Mouse (Mus musculus): ENCODE measurements around the gene Slc12a3. TPM values are rescaled to one million over a fixed set of nuclear protein-coding genes. Genes with fewer than 3 reads are reported as not detected.

Slc12a3 gene
- polyA plus RNA-seq, 1 experiment from 2014 or later: 0.16 TPM

GRCm38 (mm10) chr8:94363288-94363688 is 34.3 kb downstream of the Slc12a3 start:
- Histone ChIP-seq H3K27me3 (replicated peaks; ENCODE audit: control insufficient read depth, insufficient read depth, low read length) (no peaks in the 10 kb centered on the region), H3K9ac (ENCODE audit: low read depth, low read length) (no peak overlapping the region), H3K4me1 (replicated peaks; ENCODE audit: control insufficient read depth, insufficient read depth, low read length) (peaks cover 26% of the 10 kb centered on the region), H3K27ac (ENCODE audit: low read depth, low read length) (peak overlapping the region; percentile 68), H3K9me3 (ENCODE audit: control insufficient read depth) (no peaks in the 10 kb centered on the region), H3K4me3 (ENCODE audit: low read depth, low read length) (no peak overlapping the region), H3K4me2 (replicated peaks; ENCODE audit: low read depth) (peak overlapping the region; percentile 10; the same call in 1 of the 2 replicates), H3K36me3 (ENCODE audit: control insufficient read depth, insufficient read depth) (no peaks in the 10 kb centered on the region)
- ATAC-seq: peak; percentile 78
- WGBS: 26% methylated on average over 4 of the region's 4 CpGs
- no peak for TF ChIP-seq CTCF (IDR thresholded peaks at IDR 0.05; ENCODE audit: low read depth)

GRCm38 (mm10) chr8:94363906-94364305 is 34.9 kb downstream of the Slc12a3 start:
- ATAC-seq: no peak

GRCm38 (mm10) chr8:94364686-94365312 is 35.8 kb downstream of the Slc12a3 start:
- Histone ChIP-seq H3K27me3 (replicated peaks; ENCODE audit: control insufficient read depth, insufficient read depth, low read length) (no peaks in the 10 kb centered on the region), H3K9me3 (ENCODE audit: control insufficient read depth) (no peaks in the 10 kb centered on the region), H3K4me3 (ENCODE audit: low read depth, low read length) (no peak overlapping the region), H3K27ac (ENCODE audit: low read depth, low read length) (no peak overlapping the region), H3K4me2 (replicated peaks; ENCODE audit: low read depth) (no peak overlapping the region), H3K9ac (ENCODE audit: low read depth, low read length) (no peak overlapping the region), H3K36me3 (ENCODE audit: control insufficient read depth, insufficient read depth) (no peaks in the 10 kb centered on the region), H3K4me1 (replicated peaks; ENCODE audit: control insufficient read depth, insufficient read depth, low read length) (peaks cover 23% of the 10 kb centered on the region)
- WGBS: 88% methylated on average over 6 of the region's 6 CpGs
- TF ChIP-seq CTCF (IDR thresholded peaks at IDR 0.05; ENCODE audit: low read depth): no peak
- no peak for ATAC-seq

More at GRCm38 (mm10) chr8:94363906-94364305, 34.9 kb downstream of the Slc12a3 start:
- no peak overlapping the region for H3K4me2 ChIP-seq (replicated peaks; ENCODE audit: low read depth)
- no peaks in the 10 kb centered on the region for H3K9me3 ChIP-seq (ENCODE audit: control insufficient read depth)
- H3K36me3 ChIP-seq (ENCODE audit: control insufficient read depth, insufficient read depth): no peaks in the 10 kb centered on the region
- no peak overlapping the region for H3K9ac ChIP-seq (ENCODE audit: low read depth, low read length)
- H3K4me3 ChIP-seq (ENCODE audit: low read depth, low read length): no peak overlapping the region
- 55% methylated on average over 2 of the region's 2 CpGs for WGBS
- H3K27me3 ChIP-seq (replicated peaks; ENCODE audit: control insufficient read depth, insufficient read depth, low read length): no peaks in the 10 kb centered on the region
- H3K4me1 ChIP-seq (replicated peaks; ENCODE audit: control insufficient read depth, insufficient read depth, low read length): peaks cover 23% of the 10 kb centered on the region
- no peak for TF ChIP-seq CTCF (IDR thresholded peaks at IDR 0.05; ENCODE audit: low read depth)
- H3K27ac ChIP-seq (ENCODE audit: low read depth, low read length): peak overlapping the region; percentile 54; the same call in 1 of the 2 replicates

GRCm38 (mm10) chr8:94365410-94365981 is 36.5 kb downstream of the Slc12a3 start:
- no peak overlapping the region for H3K27ac ChIP-seq (ENCODE audit: low read depth, low read length)
- no peaks in the 10 kb centered on the region for H3K36me3 ChIP-seq (ENCODE audit: control insufficient read depth, insufficient read depth)
- WGBS: 85% methylated on average over 9 of the region's 9 CpGs
- no peak overlapping the region for H3K4me2 ChIP-seq (replicated peaks; ENCODE audit: low read depth)
- H3K4me3 ChIP-seq (ENCODE audit: low read depth, low read length): no peak overlapping the region
- peaks cover 23% of the 10 kb centered on the region for H3K4me1 ChIP-seq (replicated peaks; ENCODE audit: control insufficient read depth, insufficient read depth, low read length)
- H3K9ac ChIP-seq (ENCODE audit: low read depth, low read length): no peak overlapping the region
- no peaks in the 10 kb centered on the region for H3K9me3 ChIP-seq (ENCODE audit: control insufficient read depth)
- no peaks in the 10 kb centered on the region for H3K27me3 ChIP-seq (replicated peaks; ENCODE audit: control insufficient read depth, insufficient read depth, low read length)
- ATAC-seq: no peak
- TF ChIP-seq CTCF (IDR thresholded peaks at IDR 0.05; ENCODE audit: low read depth): no peak

GRCm38 (mm10) chr8:94370839-94371238 is 41.8 kb downstream of the Slc12a3 start:
- Histone ChIP-seq H3K4me3 (ENCODE audit: low read depth, low read length) (no peak overlapping the region), H3K9me3 (ENCODE audit: control insufficient read depth) (no peaks in the 10 kb centered on the region), H3K4me1 (replicated peaks; ENCODE audit: control insufficient read depth, insufficient read depth, low read length) (no peaks in the 10 kb centered on the region), H3K9ac (ENCODE audit: low read depth, low read length) (no peak overlapping the region), H3K27me3 (replicated peaks; ENCODE audit: control insufficient read depth, insufficient read depth, low read length) (no peaks in the 10 kb centered on the region), H3K27ac (ENCODE audit: low read depth, low read length) (no peak overlapping the region), H3K36me3 (ENCODE audit: control insufficient read depth, insufficient read depth) (no peaks in the 10 kb centered on the region), H3K4me2 (replicated peaks; ENCODE audit: low read depth) (no peak overlapping the region)
- ATAC-seq: no peak
- TF ChIP-seq CTCF (IDR thresholded peaks at IDR 0.05; ENCODE audit: low read depth): no peak
- WGBS: 90% methylated on average over 5 of the region's 5 CpGs

GRCm38 (mm10) chr8:94372955-94373599 is 44.1 kb downstream of the Slc12a3 start:
- ATAC-seq: no peak
- Histone ChIP-seq H3K36me3 (ENCODE audit: control insufficient read depth, insufficient read depth) (no peaks in the 10 kb centered on the region), H3K4me2 (replicated peaks; ENCODE audit: low read depth) (no peak overlapping the region), H3K27me3 (replicated peaks; ENCODE audit: control insufficient read depth, insufficient read depth, low read length) (no peaks in the 10 kb centered on the region), H3K4me1 (replicated peaks; ENCODE audit: control insufficient read depth, insufficient read depth, low read length) (0 out of 2 replicates have a peak, but pooled peaks cover 7% of the 10 kb centered on the region), H3K9me3 (ENCODE audit: control insufficient read depth) (no peaks in the 10 kb centered on the region), H3K27ac (ENCODE audit: low read depth, low read length) (no peak overlapping the region), H3K4me3 (ENCODE audit: low read depth, low read length) (no peak overlapping the region), H3K9ac (ENCODE audit: low read depth, low read length) (no peak overlapping the region)
- WGBS: 72% methylated on average over 6 of the region's 6 CpGs
- no peak for TF ChIP-seq CTCF (IDR thresholded peaks at IDR 0.05; ENCODE audit: low read depth)

Data from intestine, postnatal 0 days (tissue).